ENCODE assay signal across 9 mouse cellular contexts in the genomic region with DNA sequence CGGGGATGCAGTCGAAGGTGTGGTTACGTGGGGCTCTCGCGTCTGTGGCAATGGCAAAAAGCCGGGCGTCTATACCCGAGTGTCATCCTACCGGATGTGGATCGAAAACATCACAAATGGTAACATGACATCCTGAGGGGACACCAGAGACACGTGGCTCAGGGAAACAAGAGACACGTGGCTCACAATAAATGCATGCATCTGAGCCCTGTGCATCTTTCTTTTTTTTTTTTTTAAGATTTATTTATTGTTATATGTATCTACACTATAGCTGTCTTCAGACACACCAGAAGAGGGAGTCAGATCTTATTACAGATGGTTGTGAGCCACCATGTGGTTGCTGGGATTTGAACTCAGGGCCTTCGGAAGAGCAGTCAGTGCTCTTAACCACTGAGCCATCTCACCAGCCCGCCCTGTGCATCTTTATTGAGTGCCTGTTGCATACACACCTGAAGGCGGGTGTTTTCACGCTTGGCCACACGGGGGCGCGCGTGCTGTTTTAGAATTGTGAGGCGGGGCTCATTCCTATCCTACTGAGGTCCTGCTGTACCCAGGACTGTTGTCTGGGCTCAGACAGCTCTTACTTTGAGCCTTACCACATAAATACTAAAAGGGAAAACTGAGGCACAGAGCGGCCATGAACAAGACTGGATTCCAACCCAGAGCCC. TPM values are rescaled to one million over a fixed set of nuclear protein-coding genes. Genes with fewer than 3 reads are reported as not detected.
A peak's percentile ranks its signal among the peaks of the same experiment; 100 is the strongest.
DNase-seq lines count a peak whose midpoint lies in the region; ATAC-seq and TF ChIP-seq lines count a peak whose summit lies in the region.
"Not testable (repeated sequence)": the region's sequence is repeated elsewhere in the genome, so short reads cannot be mapped to it uniquely, and the experiment has no call there.
"Had no signal": no experiment of that assay in that cellular context is flagged by ENCODE, and none has a peak within 500 bp of the region (broad histone marks: within the 10 kb centered on the region; RNA-seq: fewer than 3 reads in every experiment).

No protein-coding gene starts in this region.

- H3K4me3 ChIP-seq in forebrain, embryonic 10.5 days; heart, postnatal 0 days (ENCODE audit: low read depth, low read length); liver, embryonic 12.5 days; testis, adult 2 months (ENCODE audit: control insufficient read depth, low read depth, low read length): not testable (repeated sequence)

- ATAC-seq in CD4-positive, CD25-positive, alpha-beta regulatory T cell, adult 4 months: peak; percentile 73
- peak; percentile 64; the same call in 1 of the 2 replicates for ATAC-seq in heart, postnatal 0 days (ENCODE audit: insufficient read depth, low read depth)
- peak; percentile 55 for ATAC-seq in liver, embryonic 12.5 days

- WGBS in forebrain, embryonic 10.5 days: 47% methylated on average over 22 of the region's 22 CpGs
- WGBS in heart, postnatal 0 days: 42% methylated on average over 22 of the region's 22 CpGs
- WGBS in liver, embryonic 12.5 days (ENCODE audit: insufficient replicate concordance): 40% methylated on average over 22 of the region's 22 CpGs

- peaks cover 84% of the 10 kb centered on the region for H3K27me3 ChIP-seq in forebrain, embryonic 10.5 days (ENCODE audit: poor library complexity, severe bottlenecking)
- H3K27me3 ChIP-seq in heart, postnatal 0 days (ENCODE audit: control insufficient read depth, insufficient read depth, low read length); testis, adult 2 months (ENCODE audit: control insufficient read depth, insufficient read depth, low read length): not testable (repeated sequence)
- H3K27me3 ChIP-seq in liver, embryonic 12.5 days (replicated peaks): peaks cover 11% of the 10 kb centered on the region; the same call in 1 of the 2 replicates

- TF ChIP-seq POLR2A in testis, adult 2 months (IDR thresholded peaks at IDR 0.05; ENCODE audit: control insufficient read depth, low read depth, low read length): not testable (repeated sequence)

- not testable (repeated sequence) for H3K9ac ChIP-seq in heart, postnatal 0 days (replicated peaks; ENCODE audit: low read depth, low read length); liver, embryonic 12.5 days

- peak; percentile 79 for DNase-seq in brain, adult 2 months (ENCODE audit: low read depth, low spot score)
- peak; percentile 85 for DNase-seq in forebrain, embryonic 10.5 days (ENCODE audit: extremely low spot score, low spot score)
- DNase-seq in heart, postnatal 0 days (ENCODE audit: low spot score): not testable (repeated sequence)
- DNase-seq in kidney, postnatal 14 days: peak; percentile 80
- DNase-seq in natural killer cell, adult 2 months (ENCODE audit: low spot score in 2 of 2): peak; percentile 78 to 83

- H3K36me3 ChIP-seq in forebrain, embryonic 10.5 days (replicated peaks): peaks cover 33% of the 10 kb centered on the region
- H3K36me3 ChIP-seq in heart, postnatal 0 days (replicated peaks; ENCODE audit: control insufficient read depth, insufficient read depth, low read length): peaks cover 24% of the 10 kb centered on the region
- H3K36me3 ChIP-seq in liver, embryonic 12.5 days: peaks cover 31% of the 10 kb centered on the region
- H3K36me3 ChIP-seq in testis, adult 2 months (ENCODE audit: control insufficient read depth, insufficient read depth, low read length): not testable (repeated sequence)

- not testable (repeated sequence) for H3K9me3 ChIP-seq in forebrain, embryonic 10.5 days; heart, postnatal 0 days (replicated peaks; ENCODE audit: control insufficient read depth, low read length); liver, embryonic 12.5 days (replicated peaks)

- TF ChIP-seq CTCF in heart, postnatal 0 days (IDR thresholded peaks at IDR 0.05; ENCODE audit: low read depth): peak; percentile 75
- TF ChIP-seq CTCF in testis, adult 2 months (IDR thresholded peaks at IDR 0.05; ENCODE audit: control insufficient read depth, insufficient read depth, insufficient replicate concordance, low read depth, low read length): peak; percentile 54; the same call in 1 of the 2 replicates

- TF ChIP-seq EP300 in heart, postnatal 0 days (IDR thresholded peaks at IDR 0.05; ENCODE audit: low read depth): not testable (repeated sequence)

- H3K4me2 ChIP-seq in heart, postnatal 0 days (ENCODE audit: low read depth, low read length); liver, embryonic 12.5 days: not testable (repeated sequence)

- peaks cover 10% of the 10 kb centered on the region for H3K4me1 ChIP-seq in forebrain, embryonic 10.5 days
- H3K4me1 ChIP-seq in heart, postnatal 0 days (ENCODE audit: control insufficient read depth, insufficient read depth); liver, embryonic 12.5 days; testis, adult 2 months (ENCODE audit: control insufficient read depth, insufficient read depth, low read length): not testable (repeated sequence)

- not testable (repeated sequence) for H3K27ac ChIP-seq in forebrain, embryonic 10.5 days; heart, postnatal 0 days (ENCODE audit: low read depth); liver, embryonic 12.5 days; testis, adult 2 months (ENCODE audit: control insufficient read depth, insufficient read depth, low read depth, low read length)

RNA-seq across cellular contexts. Expression of a gene that starts 1.9 kb away (rescaled TPM):
- not detected for polyA plus RNA-seq in CD4-positive, CD25-positive, alpha-beta regulatory T cell, adult 4 months (2017; shearing (Covaris generic))
- not detected in 2 replicates for polyA plus RNA-seq in forebrain, embryonic 10.5 days (2016; fragmentation: Nextera tagmentation; extraction: Ambion mirVana)
- total RNA-seq in heart, postnatal 0 days (2014; rRNA removed; ENCODE audit: low replicate concordance): 0.19 TPM in 1 of 2 replicates, not detected in the other
- 0.22 TPM in 1 of 2 replicates, not detected in the other for polyA plus RNA-seq in heart, postnatal 0 days (2015; fragmentation: Nextera tagmentation; extraction: Ambion mirVana)
- not detected in 2 replicates for polyA plus RNA-seq in liver, embryonic 12.5 days (2016; fragmentation: Nextera tagmentation; extraction: Ambion mirVana)
- 18.0 and 33.8 TPM in 2 replicates for polyA plus RNA-seq in testis, adult 2 months (2012; rRNA removed)
- polyA plus RNA-seq: neural tube, embryonic 15.5 days had no signal

RNA-seq across cellular contexts. Expression of a gene that starts 6.5 kb away (rescaled TPM):
- polyA plus RNA-seq in CD4-positive, CD25-positive, alpha-beta regulatory T cell, adult 4 months (2017; shearing (Covaris generic)): not detected
- polyA plus RNA-seq in forebrain, embryonic 10.5 days (2016; fragmentation: Nextera tagmentation; extraction: Ambion mirVana): not detected in 2 replicates
- not detected in 2 replicates for total RNA-seq in heart, postnatal 0 days (2014; rRNA removed; ENCODE audit: low replicate concordance)
- polyA plus RNA-seq in heart, postnatal 0 days (2015; fragmentation: Nextera tagmentation; extraction: Ambion mirVana): not detected in 2 replicates
- 12.1 and 15.4 TPM in 2 replicates for polyA plus RNA-seq in liver, embryonic 12.5 days (2016; fragmentation: Nextera tagmentation; extraction: Ambion mirVana)
- polyA plus RNA-seq in testis, adult 2 months (2012; rRNA removed): 0.11 and 0.22 TPM in 2 replicates

RNA-seq across cellular contexts. Expression of a gene that starts 16.1 kb away (rescaled TPM):
- polyA plus RNA-seq in CD4-positive, CD25-positive, alpha-beta regulatory T cell, adult 4 months (2017; shearing (Covaris generic)): 1 to 10 TPM; 5.0 to 7.7 TPM
- 61.8 and 65.7 TPM in 2 replicates for polyA plus RNA-seq in forebrain, embryonic 10.5 days (2016; fragmentation: Nextera tagmentation; extraction: Ambion mirVana)
- 64.7 and 77.6 TPM in 2 replicates for total RNA-seq in heart, postnatal 0 days (2014; rRNA removed; ENCODE audit: low replicate concordance)
- polyA plus RNA-seq in heart, postnatal 0 days (2015; fragmentation: Nextera tagmentation; extraction: Ambion mirVana): 30.9 and 36.2 TPM in 2 replicates
- polyA plus RNA-seq in liver, embryonic 12.5 days (2016; fragmentation: Nextera tagmentation; extraction: Ambion mirVana): 26.6 and 27.4 TPM in 2 replicates
- polyA plus RNA-seq in testis, adult 2 months (2012; rRNA removed): 163 and 181 TPM in 2 replicates

RNA-seq across cellular contexts. Expression of a gene that starts 18.1 kb away (rescaled TPM):
- not detected for polyA plus RNA-seq in CD4-positive, CD25-positive, alpha-beta regulatory T cell, adult 4 months (2017; shearing (Covaris generic))
- polyA plus RNA-seq in forebrain, embryonic 10.5 days (2016; fragmentation: Nextera tagmentation; extraction: Ambion mirVana): 1.9 TPM in 1 of 2 replicates, not detected in the other
- total RNA-seq in heart, postnatal 0 days (2014; rRNA removed; ENCODE audit: low replicate concordance): not detected in 2 replicates
- polyA plus RNA-seq in heart, postnatal 0 days (2015; fragmentation: Nextera tagmentation; extraction: Ambion mirVana): 4.0 and 6.0 TPM in 2 replicates
- 0.98 and 11.0 TPM in 2 replicates for polyA plus RNA-seq in liver, embryonic 12.5 days (2016; fragmentation: Nextera tagmentation; extraction: Ambion mirVana)
- not detected in 2 replicates for polyA plus RNA-seq in testis, adult 2 months (2012; rRNA removed)

RNA-seq across cellular contexts. Expression of a gene that starts 18.2 kb away (rescaled TPM):
- polyA plus RNA-seq in CD4-positive, CD25-positive, alpha-beta regulatory T cell, adult 4 months (2017; shearing (Covaris generic)): 1 to 10 TPM; 2.1 to 4.5 TPM
- 91.4 and 102 TPM in 2 replicates for polyA plus RNA-seq in forebrain, embryonic 10.5 days (2016; fragmentation: Nextera tagmentation; extraction: Ambion mirVana)
- total RNA-seq in heart, postnatal 0 days (2014; rRNA removed; ENCODE audit: low replicate concordance): 3.2 and 5.9 TPM in 2 replicates
- polyA plus RNA-seq in heart, postnatal 0 days (2015; fragmentation: Nextera tagmentation; extraction: Ambion mirVana): 2.5 and 3.0 TPM in 2 replicates
- polyA plus RNA-seq in liver, embryonic 12.5 days (2016; fragmentation: Nextera tagmentation; extraction: Ambion mirVana): 8.2 and 10.0 TPM in 2 replicates
- 1.6 and 2.7 TPM in 2 replicates for polyA plus RNA-seq in testis, adult 2 months (2012; rRNA removed)

Comparison
In these comparisons a context has a peak if more than half of its experiments do, and no peak if none do; other contexts are left out.
1. RNA of a gene that starts 1.9 kb away (polyA plus RNA-seq): 18.0 to 33.8 TPM in testis, adult 2 months; 0.22 TPM in heart, postnatal 0 days, not detected in CD4-positive, CD25-positive, alpha-beta regulatory T cell, adult 4 months, not detected in forebrain, embryonic 10.5 days and not detected in liver, embryonic 12.5 days; every median in the first group is over 10 times any median in the second.
2. RNA of a gene that starts 6.5 kb away (polyA plus RNA-seq): 12.1 to 15.4 TPM in liver, embryonic 12.5 days; 0.11 to 0.22 TPM in testis, adult 2 months, not detected in forebrain, embryonic 10.5 days, not detected in CD4-positive, CD25-positive, alpha-beta regulatory T cell, adult 4 months and not detected in heart, postnatal 0 days; every median in the first group is over 10 times any median in the second.
3. Peak in every context shown above with its lines, with median percentiles within 50 percentile points of each other: ATAC-seq.